Mouse (Mus musculus) testis, adult 2 months (tissue): ENCODE measurements at regions not wholly inside any gene's neighbourhood (a gene's known extent, or its start where the extent isn't known, plus 50 kb on each side); places are given as distances from the start of the nearest gene placed in this dataset.

ENCODE experiments used
- H3K27ac ChIP-seq: fragments of 200-500 bp; 2 replicates; pipeline ENCODE4 v1.5.1; 2012; ENCODE audit warnings: low read depth, low read length; ENCODE audit not compliant: control insufficient read depth, insufficient read depth
- H3K27me3 ChIP-seq: fragments of 200-500 bp; 2 replicates; pipeline ENCODE4 v1.6.1; 2012; ENCODE audit warnings: mild to moderate bottlenecking, low read length, moderate library complexity; ENCODE audit not compliant: control insufficient read depth, insufficient read depth
- H3K36me3 ChIP-seq: fragments of 200-500 bp; 2 replicates; pipeline ENCODE4 v1.6.1; 2012; ENCODE audit warnings: mild to moderate bottlenecking, low read length; ENCODE audit not compliant: control insufficient read depth, insufficient read depth
- H3K4me1 ChIP-seq: fragments of 200-500 bp; 2 replicates; pipeline ENCODE4 v1.6.1; 2012; ENCODE audit warnings: low read length; ENCODE audit not compliant: control insufficient read depth, insufficient read depth
- H3K4me3 ChIP-seq: fragments of 200-500 bp; 2 replicates; pipeline ENCODE4 v1.5.1; 2012; ENCODE audit warnings: low read depth, mild to moderate bottlenecking, low read length, moderate library complexity, mixed read lengths; ENCODE audit not compliant: control insufficient read depth
- CTCF ChIP-seq: fragments of 200-500 bp; IDR thresholded peaks from 2 replicates; pipeline ENCODE4 v1.5.1; 2012; ENCODE audit warnings: low read depth, mild to moderate bottlenecking, inconsistent platforms, low read length, moderate library complexity; ENCODE audit not compliant: control insufficient read depth, insufficient read depth, insufficient replicate concordance
- POLR2A ChIP-seq: fragments of 200-500 bp; IDR thresholded peaks from 2 replicates; pipeline ENCODE4 v1.6.1; 2012; ENCODE audit warnings: low read depth, mild to moderate bottlenecking, inconsistent platforms, low read length, moderate library complexity; ENCODE audit not compliant: control insufficient read depth

DNA sequence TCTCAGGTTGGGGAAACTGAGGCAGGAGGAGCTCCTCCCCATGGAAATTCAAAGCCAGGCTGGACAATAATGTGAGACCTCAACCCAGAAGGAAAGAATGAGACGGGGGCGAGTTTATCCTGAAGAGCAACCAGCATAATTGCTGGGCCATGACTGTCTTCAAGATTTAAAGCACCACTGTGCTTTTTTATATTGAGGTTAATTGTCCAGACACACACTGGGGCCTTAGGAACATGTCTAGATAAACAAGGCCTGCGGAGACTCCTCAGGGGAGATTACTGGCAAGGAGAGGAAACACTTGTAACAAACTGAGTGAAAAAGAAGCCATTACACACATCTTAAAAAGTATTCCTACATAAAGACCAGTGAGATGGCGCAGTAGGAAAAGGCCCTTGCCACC lies 91.0 kb upstream of the Aco1 start:
- no peak for TF ChIP-seq POLR2A
- TF ChIP-seq CTCF = no peak
- H3K27me3 ChIP-seq = no peaks in the 10 kb centered on the region

DNA sequence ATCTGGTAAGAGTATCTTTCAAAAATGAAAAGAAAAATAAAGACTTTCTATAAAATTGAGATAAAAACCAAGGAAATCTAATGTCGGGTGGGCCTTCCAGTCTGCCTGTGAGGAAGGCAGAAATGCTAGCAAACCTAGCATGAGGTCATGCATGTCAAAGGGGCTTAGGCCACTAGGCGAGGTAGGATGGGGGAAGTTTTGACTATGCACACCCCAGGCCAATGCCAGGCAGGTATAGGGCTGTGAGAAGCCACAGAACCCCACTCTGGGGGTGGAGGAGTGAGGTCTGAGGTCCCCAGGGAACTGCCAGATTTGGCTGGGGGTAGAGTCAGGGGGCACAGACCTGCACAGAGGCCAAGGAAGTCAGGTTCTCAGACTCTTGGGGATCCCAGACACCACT lies 89.5 kb upstream of the Aco1 start:
- Histone ChIP-seq H3K4me3 (no peak overlapping the region), H3K36me3 (no peaks in the 10 kb centered on the region), H3K27ac (no peak overlapping the region), H3K4me1 (no peaks in the 10 kb centered on the region), H3K27me3 (no peaks in the 10 kb centered on the region)
- no peak for TF ChIP-seq CTCF
- TF ChIP-seq POLR2A = no peak

More for the DNA sequence above, 91.0 kb upstream of the Aco1 start:
- Histone ChIP-seq H3K36me3 (no peaks in the 10 kb centered on the region), H3K4me3 (no peak overlapping the region), H3K4me1 (peaks cover 8% of the 10 kb centered on the region), H3K27ac (no peak overlapping the region)

DNA sequence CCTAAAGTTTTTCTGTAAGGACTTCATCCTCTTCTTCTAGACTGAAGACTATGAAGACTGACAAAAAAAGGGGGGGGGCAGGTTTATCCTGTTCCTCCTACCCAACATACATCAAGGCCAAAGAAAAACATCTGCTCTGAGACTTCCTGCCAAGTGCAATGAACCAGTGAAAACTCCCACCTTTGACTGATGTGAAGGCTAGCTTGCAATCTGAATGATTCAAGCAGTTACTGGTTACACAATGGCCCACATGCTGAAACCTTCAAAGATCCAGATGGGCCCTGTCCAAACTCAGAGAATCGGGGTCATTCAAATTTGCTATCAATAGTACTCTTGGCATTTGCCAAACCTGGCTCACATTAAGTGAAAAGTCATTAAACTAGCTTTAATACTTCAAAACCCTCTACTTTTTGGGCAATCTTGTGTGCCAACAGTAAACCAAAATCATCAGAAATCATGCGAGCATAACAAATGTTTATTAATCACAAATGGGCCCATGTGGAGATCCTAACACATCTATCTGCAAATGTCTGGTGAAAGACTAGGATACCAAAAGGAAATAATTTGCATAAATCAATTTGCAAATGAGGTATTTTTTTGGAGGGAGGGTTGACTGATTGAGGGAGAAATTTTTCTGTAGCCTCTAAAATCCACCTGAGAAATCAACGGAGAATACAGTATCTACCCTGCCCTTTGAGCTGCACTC lies 79.0 kb upstream of the Aco1 start:
- Histone ChIP-seq H3K27me3 (no peaks in the 10 kb centered on the region), H3K4me3 (no peak overlapping the region), H3K4me1 (no peaks in the 10 kb centered on the region), H3K27ac (no peak overlapping the region), H3K36me3 (no peaks in the 10 kb centered on the region)
- TF ChIP-seq CTCF (no peak), POLR2A (no peak)

DNA sequence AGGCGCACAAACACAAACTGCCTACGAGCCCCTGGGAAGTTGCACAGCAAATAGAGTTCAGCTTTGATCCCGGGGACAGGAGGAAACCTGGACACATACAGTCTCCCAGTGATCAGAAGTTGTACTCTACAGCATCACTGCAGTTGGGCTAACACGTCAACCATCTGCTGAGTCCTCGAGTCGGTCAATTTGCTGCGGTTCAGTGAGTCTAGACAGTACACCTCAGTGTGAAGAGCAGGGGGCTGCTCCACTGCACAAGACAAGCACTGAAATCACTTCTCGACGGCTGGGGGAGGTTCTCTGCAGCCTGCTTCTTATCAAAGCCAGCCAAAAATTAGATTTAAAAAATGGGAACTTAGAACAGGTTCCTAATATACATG lies 78.4 kb upstream of the Aco1 start:
- no peaks in the 10 kb centered on the region for H3K36me3 ChIP-seq
- H3K27ac ChIP-seq = no peak overlapping the region
- H3K4me1 ChIP-seq = no peaks in the 10 kb centered on the region
- H3K4me3 ChIP-seq = no peak overlapping the region
- no peak for TF ChIP-seq POLR2A
- no peak for TF ChIP-seq CTCF
- no peaks in the 10 kb centered on the region for H3K27me3 ChIP-seq

DNA sequence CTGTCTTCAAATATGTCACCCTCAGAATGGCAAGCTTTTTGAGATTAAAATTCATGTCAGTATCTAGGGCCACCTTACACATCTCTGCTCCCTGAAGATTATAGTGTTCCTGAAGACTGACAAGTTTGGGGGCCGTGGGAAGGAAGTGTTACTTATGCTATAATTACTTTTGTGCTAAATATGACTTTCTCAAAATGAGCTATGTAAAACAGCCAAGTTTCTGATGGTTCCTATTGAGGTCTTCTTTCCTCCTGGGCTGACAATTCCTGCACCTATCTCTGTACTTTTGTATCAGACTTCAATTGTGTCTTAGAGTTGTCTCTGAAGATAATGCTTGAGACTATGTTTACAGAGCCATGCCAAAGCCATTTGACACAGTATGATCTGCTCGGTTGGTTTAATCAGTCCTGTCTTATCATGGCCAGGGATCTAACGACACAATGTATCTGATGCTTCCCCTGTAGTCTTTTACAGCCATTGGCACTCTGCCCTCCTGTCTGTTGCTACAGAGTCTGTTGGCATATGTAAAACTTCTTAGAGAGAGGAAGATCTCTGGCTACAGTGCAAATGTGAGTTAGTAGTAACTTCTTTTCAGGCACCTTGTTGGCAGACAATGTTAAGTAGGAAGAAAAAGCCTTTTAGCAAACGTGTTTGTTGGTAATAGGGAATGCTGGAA lies 71.8 kb upstream of the Aco1 start:
- Histone ChIP-seq H3K4me1 (no peaks in the 10 kb centered on the region), H3K27me3 (no peaks in the 10 kb centered on the region), H3K4me3 (no peak overlapping the region), H3K36me3 (no peaks in the 10 kb centered on the region), H3K27ac (no peak overlapping the region)
- no peak for TF ChIP-seq CTCF
- no peak for TF ChIP-seq POLR2A

DNA sequence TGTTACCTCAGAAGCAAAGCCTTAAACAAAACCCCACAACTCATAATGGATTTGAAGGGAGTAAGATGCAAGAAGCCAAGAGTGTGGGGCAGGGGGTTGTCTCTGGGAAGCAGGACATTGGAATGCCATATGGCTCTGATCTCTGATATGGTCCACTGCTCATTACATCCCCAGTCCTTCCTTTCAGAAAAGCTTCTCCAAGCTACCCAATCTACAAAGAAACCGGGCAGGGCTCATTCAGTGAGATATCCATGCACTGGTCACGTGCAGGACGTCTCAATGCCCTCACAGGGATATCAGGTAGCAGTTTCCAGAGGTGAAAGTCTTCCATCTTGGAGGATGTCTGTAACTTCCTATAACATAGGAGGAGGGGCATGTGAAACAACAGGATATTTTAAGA lies 61.8 kb upstream of the Aco1 start:
- no peak for TF ChIP-seq CTCF
- no peak for TF ChIP-seq POLR2A
- no peak overlapping the region for H3K4me3 ChIP-seq
- H3K27me3 ChIP-seq = no peaks in the 10 kb centered on the region
- no peaks in the 10 kb centered on the region for H3K36me3 ChIP-seq
- H3K4me1 ChIP-seq = no peaks in the 10 kb centered on the region
- no peak overlapping the region for H3K27ac ChIP-seq

DNA sequence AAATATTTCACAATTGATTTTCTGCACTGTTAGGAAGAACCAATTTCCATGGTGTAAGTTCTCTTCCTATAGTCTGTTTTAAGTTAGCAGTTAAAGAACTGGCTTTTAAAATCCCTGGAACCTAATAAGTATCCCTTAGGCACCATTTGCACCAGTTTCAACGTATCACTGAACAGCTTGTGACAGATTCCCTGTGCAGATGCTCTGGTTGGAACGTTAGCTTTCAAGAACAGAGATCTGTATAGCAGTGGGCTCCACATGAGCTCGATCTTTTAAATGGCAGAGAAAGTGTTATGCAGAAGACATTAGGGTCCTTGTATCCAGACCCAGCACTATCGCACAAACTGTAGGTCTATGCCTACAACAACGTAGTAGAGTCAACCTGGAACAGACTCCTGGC lies 52.6 kb upstream of the Aco1 start:
- H3K4me1 ChIP-seq = no peaks in the 10 kb centered on the region
- H3K36me3 ChIP-seq = no peaks in the 10 kb centered on the region
- H3K27ac ChIP-seq = no peak overlapping the region
- no peaks in the 10 kb centered on the region for H3K27me3 ChIP-seq
- TF ChIP-seq CTCF = no peak
- no peak for TF ChIP-seq POLR2A
- H3K4me3 ChIP-seq = no peak overlapping the region
